Mouse (Mus musculus) megakaryocyte progenitor cell, adult 5-6 weeks (primary cell): Measurements from ENCODE around the gene Sec14l3. TPM values are rescaled to one million over a fixed set of nuclear protein-coding genes. Genes with fewer than 3 reads are reported as not detected.
A peak's percentile ranks its signal among the peaks of the same experiment; 100 is the strongest.

Experiments used
- ATAC-seq: replicated peaks from 2 replicates; pipeline ENCODE4 v1.8.0; 2016; ENCODE audit warnings: mild to moderate bottlenecking, moderate TSS enrichment, inconsistent platforms; ENCODE audit not compliant: poor library complexity
- total RNA-seq, 2 experiments: library from RNA; stranded (forward) in 1 of 2; stranded (reverse) in 1 of 2; fragments of 157-497, 149-512 nt in 1 of 2; fragments of 200-1000 nt in 1 of 2; gene quantifications; 2 replicates each; pipeline versions ENCODE4 v1.2.3 to v1.2.4; 2015 to 2017

Gene Sec14l3
- total RNA-seq, 2 experiments from 2014 or later: not detected

DNA sequence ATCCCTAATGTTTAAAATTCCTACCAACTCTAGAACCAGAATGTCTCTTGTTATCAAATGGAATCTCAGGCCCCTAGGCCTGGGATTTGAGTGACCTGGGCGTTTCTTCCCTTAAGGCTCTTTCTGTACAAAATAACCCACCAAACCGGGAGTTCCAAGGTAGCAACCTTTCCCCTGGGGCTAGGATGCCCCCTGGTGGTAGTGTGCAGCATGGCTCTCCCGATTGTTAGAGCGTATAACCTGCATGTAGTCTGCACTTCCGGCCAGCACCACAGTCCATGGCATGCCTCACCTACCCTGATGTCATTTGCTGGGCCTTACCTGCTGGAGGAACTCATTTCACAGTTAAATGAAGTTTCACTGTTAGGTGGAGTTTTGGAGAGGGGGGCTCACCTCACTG, 59.3 kb downstream of the Sec14l3 start:
- peak; percentile 75 for ATAC-seq

- no peak for ATAC-seq
Measured at GRCm38 (mm10) chr11:4127059-4127458, 62.4 kb downstream of the Sec14l3 start.

Other genes with a start within 250 kb of the Sec14l3 start
- not detected in 2 replicates for gene Osbp2, start 200.9 kb upstream of the Sec14l3 start, total RNA-seq (2015)
- not detected in 2 replicates for gene Osbp2, start 200.9 kb upstream of the Sec14l3 start, total RNA-seq (2017)
- not detected in 2 replicates for gene 4921536K21Rik, start 169.7 kb upstream of the Sec14l3 start, total RNA-seq (2015)
- gene 4921536K21Rik, start 169.7 kb upstream of the Sec14l3 start, total RNA-seq (2017): not detected in 2 replicates
- 0.78 and 1.2 TPM in 2 replicates for gene Dusp18, start 169.6 kb upstream of the Sec14l3 start, total RNA-seq (2015)
- 0.17 and 0.51 TPM in 2 replicates for gene Dusp18, start 169.6 kb upstream of the Sec14l3 start, total RNA-seq (2017)
- gene Slc35e4, start 150.2 kb upstream of the Sec14l3 start, total RNA-seq (2015): 0.94 and 2.5 TPM in 2 replicates
- 1.5 and 3.0 TPM in 2 replicates for gene Slc35e4, start 150.2 kb upstream of the Sec14l3 start, total RNA-seq (2017)
- 87.8 and 102 TPM in 2 replicates for gene Tcn2, start 132.7 kb upstream of the Sec14l3 start, total RNA-seq (2015)
- 40.8 and 50.5 TPM in 2 replicates for gene Tcn2, start 132.7 kb upstream of the Sec14l3 start, total RNA-seq (2017)
- gene Pes1, start 100.9 kb upstream of the Sec14l3 start, total RNA-seq (2015): 67.7 and 87.4 TPM in 2 replicates
- 168 and 183 TPM in 2 replicates for gene Pes1, start 100.9 kb upstream of the Sec14l3 start, total RNA-seq (2017)
- gene 4930556J24Rik, start 88.1 kb upstream of the Sec14l3 start, total RNA-seq (2015): not detected in 2 replicates
- gene 4930556J24Rik, start 88.1 kb upstream of the Sec14l3 start, total RNA-seq (2017): not detected in 2 replicates
- 0.37 TPM in 1 of 2 replicates, not detected in the other for gene Gal3st1, start 81.2 kb upstream of the Sec14l3 start, total RNA-seq (2015)
- 0.30 and 0.75 TPM in 2 replicates for gene Gal3st1, start 81.2 kb upstream of the Sec14l3 start, total RNA-seq (2017)
- gene Sec14l4, start 33.4 kb upstream of the Sec14l3 start, total RNA-seq (2015): not detected in 2 replicates
- not detected in 2 replicates for gene Sec14l4, start 33.4 kb upstream of the Sec14l3 start, total RNA-seq (2017)
- gene Mtfp1, start 30.6 kb downstream of the Sec14l3 start, total RNA-seq (2015): 9.7 and 12.0 TPM in 2 replicates
- gene Mtfp1, start 30.6 kb downstream of the Sec14l3 start, total RNA-seq (2017): 9.2 and 12.0 TPM in 2 replicates
- 0.71 and 0.72 TPM in 2 replicates for gene Sec14l2, start 58.6 kb downstream of the Sec14l3 start, total RNA-seq (2015)
- 0.87 and 1.7 TPM in 2 replicates for gene Sec14l2, start 58.6 kb downstream of the Sec14l3 start, total RNA-seq (2017)
- 2.5 and 4.7 TPM in 2 replicates for gene Rnf215, start 70.4 kb downstream of the Sec14l3 start, total RNA-seq (2015)
- 5.9 and 8.8 TPM in 2 replicates for gene Rnf215, start 70.4 kb downstream of the Sec14l3 start, total RNA-seq (2017)
- gene Ccdc157, start 95.5 kb downstream of the Sec14l3 start, total RNA-seq (2015): 0.44 and 0.54 TPM in 2 replicates
- 0.67 and 0.95 TPM in 2 replicates for gene Ccdc157, start 95.5 kb downstream of the Sec14l3 start, total RNA-seq (2017)
- 64.8 and 65.7 TPM in 2 replicates for gene Sf3a1, start 95.5 kb downstream of the Sec14l3 start, total RNA-seq (2015)
- 35.3 and 40.0 TPM in 2 replicates for gene Sf3a1, start 95.5 kb downstream of the Sec14l3 start, total RNA-seq (2017)
- 1.9 and 2.7 TPM in 2 replicates for gene Tbc1d10a, start 121.9 kb downstream of the Sec14l3 start, total RNA-seq (2015)
- 4.3 and 8.0 TPM in 2 replicates for gene Tbc1d10a, start 121.9 kb downstream of the Sec14l3 start, total RNA-seq (2017)
- 0.59 and 0.61 TPM in 2 replicates for gene Castor1, start 153.4 kb downstream of the Sec14l3 start, total RNA-seq (2015)
- gene Castor1, start 153.4 kb downstream of the Sec14l3 start, total RNA-seq (2017): 0.42 and 0.47 TPM in 2 replicates
- 11.4 and 20.2 TPM in 2 replicates for gene Osm, start 171.6 kb downstream of the Sec14l3 start, total RNA-seq (2015)
- 8.4 and 26.8 TPM in 2 replicates for gene Osm, start 171.6 kb downstream of the Sec14l3 start, total RNA-seq (2017)
- 0.12 and 1.4 TPM in 2 replicates for gene Lif, start 192.7 kb downstream of the Sec14l3 start, total RNA-seq (2015)
- gene Lif, start 192.7 kb downstream of the Sec14l3 start, total RNA-seq (2017): 0.20 and 0.37 TPM in 2 replicates